Mouse (Mus musculus) left cerebral cortex, adult 18-20 months (tissue): ENCODE measurements around the gene Rab6b. TPM values are rescaled to one million over a fixed set of nuclear protein-coding genes. Genes with fewer than 3 reads are reported as not detected.
A peak's percentile ranks its signal among the peaks of the same experiment; 100 is the strongest.
"Not testable (repeated sequence)": the region's sequence is repeated elsewhere in the genome, so short reads cannot be mapped to it uniquely, and the experiment has no call there.

Source experiments
- DNase-seq, 2 experiments: peaks; one replicate each; pipeline ENCODE4 v3.0.0; 2021 to 2022; ENCODE audit warnings: low spot score in 2 of 2, mixed read lengths in 1 of 2
- total RNA-seq, 2 experiments: library from RNA; stranded (reverse); gene quantifications; 2 replicates each; pipeline ENCODE4 v1.2.3; 2021

Rab6b gene
- total RNA-seq, 2 experiments from 2014 or later: 566 to 572 TPM

DNA sequence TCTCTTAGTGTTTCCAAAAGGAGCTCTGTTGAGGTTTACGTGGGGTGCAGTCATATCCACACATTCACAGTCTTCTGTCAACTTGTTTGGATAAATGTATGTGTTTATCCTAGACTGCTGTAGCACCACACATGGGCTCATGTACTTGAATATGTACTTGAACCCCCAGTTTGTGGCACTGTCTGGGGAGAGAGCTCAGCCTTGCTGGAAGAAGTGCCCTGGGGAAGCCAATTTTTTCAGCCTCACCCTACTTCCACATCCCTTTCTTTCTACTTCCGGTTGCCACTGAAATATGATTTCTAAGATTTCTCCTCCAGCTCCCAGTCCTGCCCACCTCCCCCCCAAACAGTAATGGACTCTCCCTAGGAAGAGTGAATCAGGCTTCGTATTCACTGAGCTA is 17.9 kb upstream of the Rab6b start:
- DNase-seq: no peak

DNA sequence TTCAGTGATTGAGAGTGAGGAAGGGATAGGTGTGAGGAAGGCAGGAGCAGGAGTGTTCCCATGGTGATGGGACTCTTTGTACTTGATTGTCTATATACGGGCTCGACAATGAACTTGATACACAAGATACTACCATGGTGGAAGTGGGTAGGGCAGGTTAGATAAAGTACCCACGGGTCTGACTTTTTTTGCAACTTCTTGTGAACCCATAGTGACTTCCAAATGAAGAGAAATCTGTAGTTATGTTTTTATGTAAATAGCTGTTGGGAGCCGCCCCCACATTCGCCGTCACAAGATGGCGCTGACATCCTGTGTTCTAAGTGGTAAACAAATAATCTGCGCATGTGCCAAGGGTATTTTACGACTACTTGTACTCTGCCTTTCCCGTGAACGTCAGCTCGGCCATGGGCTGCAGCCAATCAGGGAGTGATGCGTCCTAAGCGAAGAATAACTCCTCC is 3.2 kb upstream of the Rab6b start:
- not testable (repeated sequence) for DNase-seq

DNA sequence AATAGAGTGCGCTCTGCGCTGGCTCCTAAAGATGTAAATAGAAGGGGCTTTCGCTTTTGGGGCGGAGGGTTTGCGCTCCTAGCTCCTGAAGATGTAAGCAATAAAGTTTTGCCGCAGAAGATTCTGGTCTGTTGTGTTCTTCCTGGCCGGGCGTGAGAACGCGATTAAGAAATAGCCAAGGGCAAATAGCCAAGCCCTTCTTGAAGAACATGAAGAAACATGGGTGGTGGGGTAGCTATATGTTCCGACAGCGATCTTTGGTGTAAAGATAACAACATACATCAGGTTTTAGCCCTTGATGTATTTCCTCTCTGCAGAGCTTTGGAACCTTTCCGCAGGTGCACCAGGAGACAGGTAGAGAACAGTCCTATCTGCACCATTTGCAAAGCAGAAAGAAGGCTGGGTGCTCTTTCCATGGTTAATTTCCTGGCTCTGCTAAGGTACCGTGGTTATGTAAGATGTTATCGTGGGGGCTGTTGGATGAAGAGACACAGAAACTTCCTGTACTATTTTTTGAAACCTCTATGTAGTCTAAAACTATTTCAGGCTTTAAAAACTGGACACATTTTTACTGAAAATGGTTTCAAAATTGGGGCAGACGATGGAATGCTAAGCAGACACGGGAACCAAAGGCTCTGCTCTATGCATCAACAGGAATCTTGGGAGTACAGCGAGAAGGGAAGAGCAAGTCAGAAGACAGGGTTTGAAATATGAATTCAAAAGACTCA is 2.5 kb upstream of the Rab6b start:
- DNase-seq: peak in 1 of 2 experiments; percentile 45

- DNase-seq: no peak
Observed at GRCm38 (mm10) chr9:103109911-103110310, 1.7 kb upstream of the Rab6b start.

DNA sequence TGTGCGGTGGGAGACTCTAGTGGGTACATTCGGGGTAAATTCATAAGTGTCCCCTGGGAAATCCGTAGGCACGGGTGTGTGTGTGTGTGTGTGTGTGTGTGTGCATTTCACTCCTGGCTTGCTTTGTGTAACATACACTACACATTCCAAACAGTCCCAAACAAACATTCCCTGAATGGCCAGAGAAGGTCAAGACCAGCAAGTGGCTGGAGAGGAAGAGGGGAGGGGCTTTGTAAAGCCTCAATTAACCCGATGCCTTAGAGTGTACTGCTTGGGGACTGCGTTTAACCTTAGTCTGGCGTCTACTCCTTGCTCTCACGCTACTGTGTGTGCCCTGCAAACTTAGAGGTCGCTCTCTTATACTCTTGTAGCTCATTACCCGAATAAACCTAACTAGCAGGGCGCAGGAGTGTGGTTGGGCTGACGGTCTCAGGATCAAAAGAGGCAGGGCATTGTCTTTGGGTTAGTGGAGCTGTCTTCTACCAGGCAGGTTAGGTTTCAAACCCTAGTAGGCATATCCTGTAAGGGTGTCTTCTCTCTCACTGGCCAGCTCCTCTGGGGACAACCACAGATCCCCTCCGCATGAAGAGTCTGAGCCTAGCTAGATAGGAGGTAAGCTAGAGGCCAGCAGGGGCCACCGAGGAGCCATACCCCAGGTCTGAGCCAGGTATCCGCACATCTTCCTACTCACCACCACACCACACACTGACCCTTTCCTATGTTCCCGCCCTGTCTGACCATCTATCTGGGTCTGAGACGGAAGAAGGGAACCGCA is 673 bp upstream of the Rab6b start:
- DNase-seq: no peak

- peak in 1 of 2 experiments; percentile 52 for DNase-seq
Observed at GRCm38 (mm10) chr9:103112471-103113271, 1.1 kb downstream of the Rab6b start.

DNA sequence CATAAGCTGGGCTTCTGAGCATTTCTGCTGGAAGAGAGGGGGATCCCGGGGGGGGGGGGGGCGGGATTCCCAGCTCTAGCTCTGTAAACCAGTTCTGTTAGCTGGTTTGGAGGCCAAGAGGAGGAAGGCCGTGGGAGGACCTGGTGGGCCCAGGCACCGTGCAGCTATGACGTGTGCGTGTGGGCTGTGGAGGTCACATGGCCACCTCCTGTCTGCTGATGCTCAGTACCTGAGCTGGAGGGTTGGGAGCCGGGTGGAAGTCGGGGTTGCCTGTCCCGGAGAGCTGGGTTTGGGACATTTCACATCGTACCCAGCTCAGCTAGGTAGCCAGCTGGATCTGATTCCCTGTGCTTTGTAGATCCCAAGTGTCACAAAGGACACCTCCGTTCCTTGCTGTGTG is 1.8 kb downstream of the Rab6b start:
- peak; percentile 75 to 82 for DNase-seq

DNA sequence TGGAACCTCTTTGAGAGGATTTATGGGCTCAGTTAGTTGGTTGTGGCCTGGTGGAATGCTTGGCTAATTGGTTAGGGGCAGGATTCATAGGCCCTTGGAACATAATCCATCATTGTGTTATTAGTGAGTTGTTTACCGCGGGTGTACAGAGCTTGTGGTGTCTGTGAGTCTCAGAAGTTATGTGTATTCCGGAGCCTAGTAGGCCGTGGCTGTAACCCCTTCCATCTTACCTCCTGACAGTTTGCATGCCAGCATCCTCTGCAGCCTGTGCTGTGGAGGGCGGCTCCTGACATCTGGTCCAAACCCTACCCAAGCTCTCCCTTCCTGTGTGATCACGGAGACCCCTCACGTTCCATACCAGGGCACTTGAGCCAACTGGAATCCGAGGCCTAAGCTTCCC is 2.7 kb downstream of the Rab6b start:
- DNase-seq: no peak

DNA sequence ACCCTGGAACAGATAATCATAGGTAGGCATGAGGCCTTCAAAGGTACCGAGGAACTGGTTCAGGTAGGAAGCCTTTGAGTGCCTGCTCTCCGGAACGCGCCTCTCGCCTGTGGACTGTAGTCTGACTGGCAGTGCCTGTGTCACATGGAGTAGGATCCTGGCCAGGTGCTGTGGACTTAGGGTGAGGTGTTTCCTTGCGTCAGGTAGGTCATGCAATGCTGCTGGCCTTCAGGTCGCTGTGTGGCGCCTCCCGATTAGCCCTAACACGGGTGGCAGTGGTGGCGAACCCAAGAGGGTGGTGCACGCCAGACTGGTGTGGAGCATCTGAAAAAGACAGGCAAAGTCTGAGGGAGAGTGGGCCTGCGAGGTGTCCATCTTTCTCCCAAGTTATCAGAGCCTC is 3.3 kb downstream of the Rab6b start:
- DNase-seq: no peak

DNA sequence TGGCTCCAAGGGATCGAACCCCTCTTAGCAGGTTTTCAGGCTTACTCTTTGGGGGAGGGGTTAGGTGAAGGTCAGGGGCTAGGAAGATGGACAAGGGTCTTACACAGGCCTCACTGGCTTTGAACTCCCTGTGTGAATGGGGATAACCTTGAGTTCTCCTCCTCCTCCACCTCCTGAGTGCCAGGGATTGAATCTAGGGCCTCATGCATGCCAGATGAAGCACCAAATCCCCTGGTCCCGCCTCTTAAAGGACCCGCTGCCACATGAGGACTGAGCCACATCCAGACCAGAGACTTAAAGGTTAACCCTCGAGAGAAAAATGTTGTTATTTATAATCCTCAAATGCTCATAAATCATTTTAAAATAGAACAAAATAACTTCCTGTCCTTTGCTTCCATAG is 5.4 kb downstream of the Rab6b start:
- DNase-seq: no peak

DNA sequence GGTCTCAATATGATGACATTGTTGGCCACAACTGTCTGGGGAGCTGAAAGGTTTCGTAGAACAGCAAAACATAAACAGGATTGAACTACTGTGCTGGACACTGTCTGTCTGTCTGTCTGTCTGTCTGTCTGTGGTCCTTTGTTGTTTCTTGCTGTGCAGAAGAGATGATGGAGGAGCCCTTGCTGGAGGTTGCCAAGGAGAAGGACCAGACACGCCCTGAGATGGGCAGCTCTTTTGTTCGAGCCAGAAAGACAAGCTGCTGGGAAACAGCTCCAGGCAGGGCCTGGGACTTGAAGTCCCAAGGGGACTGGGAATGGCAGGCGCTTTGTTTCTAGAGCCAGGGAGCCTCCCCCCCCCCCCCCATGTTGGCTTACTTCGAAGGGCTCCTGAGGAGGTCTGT is 5.9 kb downstream of the Rab6b start:
- DNase-seq: no peak

DNA sequence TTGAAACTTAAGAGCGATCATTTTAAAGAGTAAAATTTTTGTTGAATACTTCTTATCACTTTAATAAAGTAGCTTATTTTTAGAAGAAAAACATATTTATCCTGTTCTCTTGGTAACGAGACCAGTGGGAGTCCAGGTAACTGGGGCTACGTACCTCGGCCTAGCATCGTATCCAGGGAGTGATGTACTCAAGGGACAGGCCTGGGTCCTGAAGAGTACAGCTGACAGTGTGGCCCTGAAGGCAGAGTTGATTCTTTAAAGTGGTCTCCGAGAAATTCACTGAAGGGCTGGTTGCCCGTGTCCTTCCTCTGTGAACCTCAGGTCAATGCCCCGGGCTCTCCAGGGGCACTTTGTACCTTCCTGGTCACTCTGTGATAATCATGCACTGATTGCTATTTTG is 6.4 kb downstream of the Rab6b start:
- no peak for DNase-seq

GRCm38 (mm10) chr9:103118651-103119275 is 7.2 kb downstream of the Rab6b start:
- DNase-seq: no peak

- no peak for DNase-seq
Observed at GRCm38 (mm10) chr9:103119781-103120180, 8.2 kb downstream of the Rab6b start.

DNA sequence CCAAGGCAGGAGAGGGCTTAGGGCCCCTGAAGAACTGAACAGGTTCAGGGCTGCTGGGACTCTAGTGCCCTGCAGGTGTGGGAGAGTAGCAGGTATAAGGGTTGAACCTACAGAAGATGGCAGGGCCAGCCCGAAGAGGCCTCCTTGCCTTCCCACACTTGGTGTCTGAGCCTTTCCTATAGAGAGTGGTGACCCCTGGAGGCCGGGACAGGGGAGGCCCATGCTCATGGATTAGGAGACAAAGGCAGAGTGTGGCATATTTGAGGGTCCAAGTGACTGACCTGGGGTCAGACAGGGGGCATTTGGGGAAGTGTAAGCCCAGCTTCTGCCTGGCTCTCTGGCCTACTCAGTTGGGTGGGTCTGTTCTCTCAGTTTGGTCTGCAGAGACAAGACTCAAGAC is 8.6 kb downstream of the Rab6b start:
- no peak for DNase-seq

GRCm38 (mm10) chr9:103121546-103121945 is 10.0 kb downstream of the Rab6b start:
- DNase-seq: no peak

DNA sequence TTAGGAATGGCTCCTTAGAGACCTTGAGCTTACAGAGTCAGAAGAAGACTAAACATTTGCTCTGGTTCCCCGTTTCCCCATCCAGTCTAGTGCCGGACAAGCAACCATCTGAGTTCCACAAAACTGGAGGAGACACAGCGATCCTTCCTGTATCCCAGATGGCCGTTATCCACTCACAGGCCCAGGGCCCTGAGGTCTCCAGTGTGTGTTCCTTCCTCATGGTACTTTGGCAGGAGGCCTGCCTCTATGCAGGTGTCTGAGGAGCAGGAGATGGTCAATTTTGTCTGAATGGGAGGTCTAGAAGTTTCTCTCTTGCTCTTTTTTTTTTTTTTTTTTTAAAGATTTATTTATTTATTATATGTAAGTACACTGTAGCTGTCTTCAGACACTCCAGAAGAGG is 13.2 kb downstream of the Rab6b start:
- DNase-seq: no peak

GRCm38 (mm10) chr9:103133493-103134124 is 22.0 kb downstream of the Rab6b start:
- DNase-seq: no peak

- peak; percentile 65 to 73 for DNase-seq
Observed at GRCm38 (mm10) chr9:103134450-103135030, 23.0 kb downstream of the Rab6b start.

DNA sequence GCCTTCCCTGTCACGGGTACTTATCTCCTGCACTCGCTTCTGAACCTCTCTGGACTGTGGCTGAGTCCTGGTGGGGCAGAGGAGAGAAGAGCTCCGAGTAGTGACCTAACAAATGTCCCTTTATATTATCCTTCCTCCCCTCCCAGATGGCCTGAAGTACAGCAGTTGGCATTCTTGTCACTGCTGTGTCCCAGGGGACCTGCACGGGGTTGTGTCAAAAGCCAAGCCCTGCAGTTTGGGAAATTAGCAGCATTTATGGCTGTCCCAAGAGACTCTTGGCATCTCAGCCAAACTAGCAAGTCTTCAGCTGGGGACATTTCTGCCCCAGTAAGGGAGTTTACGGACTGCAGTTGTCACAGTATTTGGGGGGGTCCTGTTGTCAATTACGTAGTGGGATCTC is 27.9 kb downstream of the Rab6b start:
- DNase-seq: no peak
